Comparison of ENCODE assay signal across 11 mouse cellular contexts in genomic region chr17:34196491-34196890, GRCm38 (mm10). TPM values are rescaled to one million over a fixed set of nuclear protein-coding genes. Genes with fewer than 3 reads are reported as not detected.
DNase-seq lines count a peak whose midpoint lies in the region; ATAC-seq and TF ChIP-seq lines count a peak whose summit lies in the region.
"Had no signal": no experiment of that assay in that cellular context is flagged by ENCODE, and none has a peak within 500 bp of the region (broad histone marks: within the 10 kb centered on the region; RNA-seq: fewer than 3 reads in every experiment).

No protein-coding gene starts in this region.

- H3K36me3 ChIP-seq in midbrain, embryonic 11.5 days (ENCODE audit: control insufficient read depth, insufficient read depth, low read length): no peaks in the 10 kb centered on the region
- no peaks in the 10 kb centered on the region for H3K36me3 ChIP-seq in midbrain, embryonic 15.5 days (replicated peaks)
- H3K36me3 ChIP-seq in forebrain, embryonic 14.5 days (ENCODE audit: control insufficient read depth, insufficient read depth, low read length): no peaks in the 10 kb centered on the region
- H3K36me3 ChIP-seq: limb, embryonic 12.5 days had no signal

- H3K4me1 ChIP-seq in midbrain, embryonic 11.5 days (ENCODE audit: control insufficient read depth, insufficient read depth, low read length): peaks cover 10% of the 10 kb centered on the region
- peaks cover 15% of the 10 kb centered on the region for H3K4me1 ChIP-seq in midbrain, embryonic 15.5 days
- H3K4me1 ChIP-seq in bone marrow, adult 2 months (ENCODE audit: control insufficient read depth, insufficient read depth, low read length): peaks cover 1% of the 10 kb centered on the region; the same call in 1 of the 2 replicates
- no peaks in the 10 kb centered on the region for H3K4me1 ChIP-seq in forebrain, embryonic 14.5 days (ENCODE audit: control insufficient read depth, insufficient read depth, low read length)

- H3K9ac ChIP-seq in midbrain, embryonic 11.5 days (ENCODE audit: low read length): no peak overlapping the region
- H3K9ac ChIP-seq in midbrain, embryonic 15.5 days: no peak overlapping the region
- no peak overlapping the region for H3K9ac ChIP-seq in forebrain, embryonic 14.5 days (ENCODE audit: low read length)
- H3K9ac ChIP-seq: limb, embryonic 12.5 days had no signal

- TF ChIP-seq CTCF in bone marrow, adult 2 months (IDR thresholded peaks at IDR 0.05; ENCODE audit: control insufficient read depth, insufficient read depth, low read length): no peak

- H3K27me3 ChIP-seq in midbrain, embryonic 11.5 days (ENCODE audit: control insufficient read depth, insufficient read depth, low read length): peaks cover 51% of the 10 kb centered on the region
- peaks cover 75% of the 10 kb centered on the region for H3K27me3 ChIP-seq in midbrain, embryonic 15.5 days (replicated peaks)
- H3K27me3 ChIP-seq in forebrain, embryonic 14.5 days (replicated peaks; ENCODE audit: control insufficient read depth, insufficient read depth, low read length): peaks cover 53% of the 10 kb centered on the region

- H3K4me2 ChIP-seq in midbrain, embryonic 11.5 days: no peak overlapping the region
- H3K4me2 ChIP-seq in midbrain, embryonic 15.5 days: no peak overlapping the region
- no peak overlapping the region for H3K4me2 ChIP-seq in forebrain, embryonic 14.5 days (ENCODE audit: low read length)

- 25% methylated on average over 12 of the region's 12 CpGs for WGBS in midbrain, embryonic 11.5 days
- WGBS in midbrain, embryonic 15.5 days: 29% methylated on average over 12 of the region's 12 CpGs
- 6% methylated on average over 12 of the region's 12 CpGs for WGBS in bone marrow, adult 2 months
- 29% methylated on average over 12 of the region's 12 CpGs for WGBS in forebrain, embryonic 14.5 days

- no peak overlapping the region for H3K4me3 ChIP-seq in midbrain, embryonic 11.5 days (ENCODE audit: low read depth, low read length)
- no peak overlapping the region for H3K4me3 ChIP-seq in midbrain, embryonic 15.5 days
- H3K4me3 ChIP-seq in bone marrow, adult 2 months (replicated peaks; ENCODE audit: control insufficient read depth, low read depth, low read length): no peak overlapping the region
- no peak overlapping the region for H3K4me3 ChIP-seq in forebrain, embryonic 14.5 days (ENCODE audit: low read depth, low read length)

- DNase-seq in midbrain, embryonic 11.5 days (ENCODE audit: low spot score, missing footprints): peak; percentile 85
- peak; percentile 70 to 77 for DNase-seq in natural killer cell, adult 2 months (ENCODE audit: low spot score in 2 of 2)
- DNase-seq in thymus, postnatal 25 days: peak; percentile 91
- DNase-seq in forebrain, embryonic 14.5 days (ENCODE audit: low spot score): no peak
- no peak for DNase-seq in adrenal gland, postnatal 25 days
- DNase-seq in frontal cortex, postnatal 36 days (ENCODE audit: low spot score in 2 of 2): no peak
- DNase-seq: heart, postnatal 36 days; right cerebral cortex, adult 18-20 months had no signal

- H3K27ac ChIP-seq in midbrain, embryonic 11.5 days (ENCODE audit: low read depth, low read length): no peak overlapping the region
- no peak overlapping the region for H3K27ac ChIP-seq in midbrain, embryonic 15.5 days
- peak overlapping the region; percentile 58 for H3K27ac ChIP-seq in bone marrow, adult 2 months (ENCODE audit: control insufficient read depth, insufficient read depth, low read depth, low read length, poor library complexity)
- no peak overlapping the region for H3K27ac ChIP-seq in forebrain, embryonic 14.5 days (ENCODE audit: low read depth, low read length)
- H3K27ac ChIP-seq: limb, embryonic 12.5 days had no signal

- no peak for ATAC-seq in midbrain, embryonic 11.5 days (ENCODE audit: low FRiP score)
- no peak for ATAC-seq in midbrain, embryonic 15.5 days (replicated peaks)
- no peak for ATAC-seq in forebrain, embryonic 14.5 days

- H3K9me3 ChIP-seq in midbrain, embryonic 11.5 days (ENCODE audit: control insufficient read depth, low read length): no peaks in the 10 kb centered on the region
- H3K9me3 ChIP-seq in midbrain, embryonic 15.5 days: no peaks in the 10 kb centered on the region
- no peaks in the 10 kb centered on the region for H3K9me3 ChIP-seq in forebrain, embryonic 14.5 days (replicated peaks; ENCODE audit: control insufficient read depth, low read length)
- H3K9me3 ChIP-seq: limb, embryonic 12.5 days had no signal

- TF ChIP-seq POLR2A in bone marrow, adult 2 months (IDR thresholded peaks at IDR 0.05; ENCODE audit: borderline replicate concordance, control insufficient read depth, low read depth, low read length): peak; percentile 23; the same call in 1 of the 2 replicates

RNA-seq across cellular contexts. Expression of gene Psmb8, which starts 1.0 kb away (rescaled TPM):
- 1.8 and 2.1 TPM in 2 replicates for polyA plus RNA-seq in midbrain, embryonic 11.5 days (2014; fragmentation: Nextera tagmentation; extraction: Ambion mirVana)
- 4.1 and 4.2 TPM in 2 replicates for polyA plus RNA-seq in midbrain, embryonic 15.5 days (2015; fragmentation: Nextera tagmentation; extraction: Ambion mirVana)
- 35.3 and 68.8 TPM in 2 replicates for polyA plus RNA-seq in bone marrow, adult 2 months (2011; ENCODE audit: insufficient read depth, insufficient read length, low replicate concordance, missing spikeins)
- polyA plus RNA-seq in forebrain, embryonic 14.5 days (2014; fragmentation: Nextera tagmentation; extraction: Ambion mirVana): 1.8 and 2.7 TPM in 2 replicates
- total RNA-seq in adrenal gland, postnatal 25 days (2021): 11.7 and 23.5 TPM in 2 replicates

RNA-seq across cellular contexts. Expression of gene Tap2, which starts 6.8 kb away (rescaled TPM):
- polyA plus RNA-seq in midbrain, embryonic 11.5 days (2014; fragmentation: Nextera tagmentation; extraction: Ambion mirVana): 0.27 and 0.63 TPM in 2 replicates
- 1.7 and 2.2 TPM in 2 replicates for polyA plus RNA-seq in midbrain, embryonic 15.5 days (2015; fragmentation: Nextera tagmentation; extraction: Ambion mirVana)
- 50.7 and 54.8 TPM in 2 replicates for polyA plus RNA-seq in bone marrow, adult 2 months (2011; ENCODE audit: insufficient read depth, insufficient read length, low replicate concordance, missing spikeins)
- polyA plus RNA-seq in forebrain, embryonic 14.5 days (2014; fragmentation: Nextera tagmentation; extraction: Ambion mirVana): 0.28 and 0.61 TPM in 2 replicates
- 43.1 and 56.6 TPM in 2 replicates for total RNA-seq in adrenal gland, postnatal 25 days (2021)

RNA-seq across cellular contexts. Expression of gene Psmb9, which starts 8.9 kb away (rescaled TPM):
- 1.0 and 1.3 TPM in 2 replicates for polyA plus RNA-seq in midbrain, embryonic 11.5 days (2014; fragmentation: Nextera tagmentation; extraction: Ambion mirVana)
- 1.5 and 2.0 TPM in 2 replicates for polyA plus RNA-seq in midbrain, embryonic 15.5 days (2015; fragmentation: Nextera tagmentation; extraction: Ambion mirVana)
- 111 and 156 TPM in 2 replicates for polyA plus RNA-seq in bone marrow, adult 2 months (2011; ENCODE audit: insufficient read depth, insufficient read length, low replicate concordance, missing spikeins)
- polyA plus RNA-seq in forebrain, embryonic 14.5 days (2014; fragmentation: Nextera tagmentation; extraction: Ambion mirVana): 0.58 and 1.0 TPM in 2 replicates
- total RNA-seq in adrenal gland, postnatal 25 days (2021): 7.0 and 14.5 TPM in 2 replicates

RNA-seq across cellular contexts. Expression of gene Tap1, which starts 9.1 kb away (rescaled TPM):
- polyA plus RNA-seq in midbrain, embryonic 11.5 days (2014; fragmentation: Nextera tagmentation; extraction: Ambion mirVana): 0.77 and 1.7 TPM in 2 replicates
- 2.3 and 3.1 TPM in 2 replicates for polyA plus RNA-seq in midbrain, embryonic 15.5 days (2015; fragmentation: Nextera tagmentation; extraction: Ambion mirVana)
- 34.1 and 55.9 TPM in 2 replicates for polyA plus RNA-seq in bone marrow, adult 2 months (2011; ENCODE audit: insufficient read depth, insufficient read length, low replicate concordance, missing spikeins)
- polyA plus RNA-seq in forebrain, embryonic 14.5 days (2014; fragmentation: Nextera tagmentation; extraction: Ambion mirVana): 1.1 and 1.2 TPM in 2 replicates
- 14.4 and 20.9 TPM in 2 replicates for total RNA-seq in adrenal gland, postnatal 25 days (2021)

RNA-seq across cellular contexts. Expression of gene H2-Ob, which starts 42.2 kb away (rescaled TPM):
- polyA plus RNA-seq in midbrain, embryonic 11.5 days (2014; fragmentation: Nextera tagmentation; extraction: Ambion mirVana): not detected in 2 replicates
- 0.06 and 0.18 TPM in 2 replicates for polyA plus RNA-seq in midbrain, embryonic 15.5 days (2015; fragmentation: Nextera tagmentation; extraction: Ambion mirVana)
- polyA plus RNA-seq in bone marrow, adult 2 months (2011; ENCODE audit: insufficient read depth, insufficient read length, low replicate concordance, missing spikeins): 30.9 and 72.2 TPM in 2 replicates
- 0.18 TPM in 1 of 2 replicates, not detected in the other for polyA plus RNA-seq in forebrain, embryonic 14.5 days (2014; fragmentation: Nextera tagmentation; extraction: Ambion mirVana)
- 0.43 TPM in 1 of 2 replicates, not detected in the other for total RNA-seq in adrenal gland, postnatal 25 days (2021)
- polyA plus RNA-seq: limb, embryonic 12.5 days had no signal

Comparison
In these comparisons a context has a peak if more than half of its experiments do, and no peak if none do; other contexts are left out.
1. DNase-seq: peak in midbrain, embryonic 11.5 days (single experiment), natural killer cell, adult 2 months (2 of 2) and thymus, postnatal 25 days (single experiment); none in forebrain, embryonic 14.5 days (single experiment), adrenal gland, postnatal 25 days (single experiment) and frontal cortex, postnatal 36 days (0 of 2).
2. RNA of gene Tap2, which starts 6.8 kb away (polyA plus RNA-seq): 50.7 to 54.8 TPM in bone marrow, adult 2 months; 1.7 to 2.2 TPM in midbrain, embryonic 15.5 days, 0.28 to 0.61 TPM in forebrain, embryonic 14.5 days and 0.27 to 0.63 TPM in midbrain, embryonic 11.5 days; every median in the first group is over 10 times any median in the second.
3. RNA of gene Psmb9, which starts 8.9 kb away (polyA plus RNA-seq): 111 to 156 TPM in bone marrow, adult 2 months; 1.5 to 2.0 TPM in midbrain, embryonic 15.5 days, 1.0 to 1.3 TPM in midbrain, embryonic 11.5 days and 0.58 to 1.0 TPM in forebrain, embryonic 14.5 days; every median in the first group is over 10 times any median in the second.